Mouse (Mus musculus) embryonic fibroblast, embryonic 13.5 days (primary cell): ENCODE measurements around the gene Ino80. TPM values are rescaled to one million over a fixed set of nuclear protein-coding genes. Genes with fewer than 3 reads are reported as not detected.

Source experiments
- H3K27ac ChIP-seq: 2 replicates; pipeline ENCODE4 v1.5.1; 2012; ENCODE audit warnings: low read length, control low read depth, inconsistent platforms; ENCODE audit not compliant: insufficient read depth
- H3K4me1 ChIP-seq: 2 replicates; pipeline ENCODE4 v1.6.1; 2011; ENCODE audit warnings: low read length; ENCODE audit not compliant: control insufficient read depth, insufficient read depth
- H3K4me3 ChIP-seq: 2 replicates; pipeline ENCODE4 v1.5.1; 2011; ENCODE audit warnings: mild to moderate bottlenecking, control low read depth, low read length; ENCODE audit not compliant: insufficient read depth
- CTCF ChIP-seq: IDR thresholded peaks from 2 replicates; pipeline ENCODE4 v1.5.1; 2011; ENCODE audit warnings: mild to moderate bottlenecking, control low read depth, low read length, moderate library complexity, borderline replicate concordance; ENCODE audit not compliant: insufficient read depth
- POLR2A ChIP-seq: IDR thresholded peaks from 2 replicates; pipeline ENCODE4 v1.6.1; 2011; ENCODE audit warnings: low read depth, mild to moderate bottlenecking, control low read depth, low read length, moderate library complexity
- polyA plus RNA-seq: library from polyadenylated mRNA; stranded (reverse); fragments of >200 nt; gene quantifications from 2 replicates; pipeline ENCODE4 v1.2.4, GENCODE M21; 2011; ENCODE audit warnings: low read depth; ENCODE audit not compliant: missing spikeins, insufficient read length

Ino80 gene
- polyA plus RNA-seq, 1 experiment = 24.6 TPM

- TF ChIP-seq POLR2A (no peak), CTCF (no peak)
- no peak overlapping the region for H3K27ac ChIP-seq
- H3K4me3 ChIP-seq = no peak overlapping the region
- H3K4me1 ChIP-seq = no peaks in the 10 kb centered on the region
Measured at GRCm38 (mm10) chr2:119463114-119463775, 14.2 kb downstream of the Ino80 start.

- no peaks in the 10 kb centered on the region for H3K4me1 ChIP-seq
- no peak overlapping the region for H3K27ac ChIP-seq
- no peak for TF ChIP-seq POLR2A
- no peak for TF ChIP-seq CTCF
- no peak overlapping the region for H3K4me3 ChIP-seq
Measured at GRCm38 (mm10) chr2:119461028-119461427, 16.5 kb downstream of the Ino80 start.

- Histone ChIP-seq H3K27ac (no peak overlapping the region), H3K4me3 (no peak overlapping the region), H3K4me1 (no peaks in the 10 kb centered on the region)
- no peak for TF ChIP-seq CTCF
- TF ChIP-seq POLR2A = no peak
Measured at GRCm38 (mm10) chr2:119454558-119454957, 22.9 kb downstream of the Ino80 start.

GRCm38 (mm10) chr2:119436988-119437387 lies 40.5 kb downstream of the Ino80 start:
- no peaks in the 10 kb centered on the region for H3K4me1 ChIP-seq
- H3K27ac ChIP-seq = no peak overlapping the region
- H3K4me3 ChIP-seq = no peak overlapping the region
- TF ChIP-seq POLR2A = no peak
- no peak for TF ChIP-seq CTCF

GRCm38 (mm10) chr2:119436467-119436866 lies 41.0 kb downstream of the Ino80 start:
- H3K4me3 ChIP-seq = no peak overlapping the region
- no peak overlapping the region for H3K27ac ChIP-seq
- TF ChIP-seq POLR2A = no peak
- no peak for TF ChIP-seq CTCF
- H3K4me1 ChIP-seq = no peaks in the 10 kb centered on the region

GRCm38 (mm10) chr2:119413819-119414218 lies 63.7 kb downstream of the Ino80 start:
- Histone ChIP-seq H3K4me1 (no peaks in the 10 kb centered on the region), H3K4me3 (no peak overlapping the region), H3K27ac (no peak overlapping the region)
- TF ChIP-seq POLR2A = no peak

- Histone ChIP-seq H3K27ac (no peak overlapping the region), H3K4me3 (no peak overlapping the region), H3K4me1 (no peaks in the 10 kb centered on the region)
- TF ChIP-seq CTCF (no peak), POLR2A (no peak)
Measured at GRCm38 (mm10) chr2:119411674-119412073, 65.8 kb downstream of the Ino80 start.

- H3K4me1 ChIP-seq = no peaks in the 10 kb centered on the region
- H3K27ac ChIP-seq = no peak overlapping the region
- no peak for TF ChIP-seq POLR2A
- TF ChIP-seq CTCF = no peak
- no peak overlapping the region for H3K4me3 ChIP-seq
Measured at GRCm38 (mm10) chr2:119411016-119411415, 66.5 kb downstream of the Ino80 start.

GRCm38 (mm10) chr2:119408733-119409132 lies 68.8 kb downstream of the Ino80 start:
- Histone ChIP-seq H3K4me1 (no peaks in the 10 kb centered on the region), H3K4me3 (no peak overlapping the region), H3K27ac (no peak overlapping the region)
- TF ChIP-seq CTCF (no peak), POLR2A (no peak)

- Histone ChIP-seq H3K27ac (no peak overlapping the region), H3K4me1 (no peaks in the 10 kb centered on the region), H3K4me3 (no peak overlapping the region)
- no peak for TF ChIP-seq POLR2A
- TF ChIP-seq CTCF = no peak
Measured at GRCm38 (mm10) chr2:119408278-119408677, 69.2 kb downstream of the Ino80 start.

GRCm38 (mm10) chr2:119399313-119399712 lies 78.2 kb downstream of the Ino80 start:
- Histone ChIP-seq H3K4me3 (no peak overlapping the region), H3K27ac (no peak overlapping the region), H3K4me1 (no peaks in the 10 kb centered on the region)
- no peak for TF ChIP-seq CTCF
- no peak for TF ChIP-seq POLR2A
